Mouse (Mus musculus) stomach, postnatal 0 days (tissue): ENCODE measurements around the gene 9930022D16Rik. TPM values are rescaled to one million over a fixed set of nuclear protein-coding genes. Genes with fewer than 3 reads are reported as not detected.

Experiments used
- ATAC-seq: fragments of 200-750 bp; cut with Nextera tagmentation; 2 replicates; pipeline ENCODE4 v1.8.0; 2017; ENCODE audit not compliant: low FRiP score, low TSS enrichment
- DNase-seq: peaks from one replicate; pipeline ENCODE4 v3.0.0-alpha.2; 2016; ENCODE audit warnings: low spot score
- H3K27ac ChIP-seq: fragments of 300-500 bp; sonication (generic); replicated peaks from 2 replicates; pipeline ENCODE4 v1.5.1; 2014; ENCODE audit warnings: mild to moderate bottlenecking, control low read depth
- H3K27me3 ChIP-seq: fragments of 300-500 bp; sonication (generic); 2 replicates; pipeline ENCODE4 v1.6.1; 2014; ENCODE audit warnings: low read length; ENCODE audit not compliant: control insufficient read depth, insufficient read depth
- H3K36me3 ChIP-seq: fragments of 300-500 bp; sonication (generic); 2 replicates; pipeline ENCODE4 v1.6.1; 2014; ENCODE audit warnings: low read length, mixed read lengths; ENCODE audit not compliant: control insufficient read depth, insufficient read depth
- H3K4me1 ChIP-seq: fragments of 300-500 bp; sonication (generic); replicated peaks from 2 replicates; pipeline ENCODE4 v1.6.1; 2014; ENCODE audit warnings: antibody characterized with exemption; ENCODE audit not compliant: control insufficient read depth, insufficient read depth
- H3K4me2 ChIP-seq: fragments of 300-500 bp; sonication (generic); replicated peaks from 2 replicates; pipeline ENCODE4 v1.6.1; 2014; ENCODE audit warnings: low read depth, mild to moderate bottlenecking, control low read depth, moderate library complexity
- H3K4me3 ChIP-seq: fragments of 300-500 bp; sonication (generic); 2 replicates; pipeline ENCODE4 v1.5.1; 2014; ENCODE audit warnings: low read depth, low read length, control low read depth
- H3K9ac ChIP-seq: fragments of 300-500 bp; sonication (generic); 2 replicates; pipeline ENCODE4 v1.6.1; 2014; ENCODE audit warnings: mild to moderate bottlenecking, low read length, control low read depth, mixed read lengths
- H3K9me3 ChIP-seq: fragments of 300-500 bp; sonication (generic); 2 replicates; pipeline ENCODE4 v1.6.1; 2016; ENCODE audit warnings: low read length; ENCODE audit not compliant: control insufficient read depth
- CTCF ChIP-seq: IDR thresholded peaks from 2 replicates; pipeline ENCODE4 v1.5.1; 2016; ENCODE audit warnings: antibody characterized with exemption, low read depth, mild to moderate bottlenecking, moderate library complexity
- EP300 ChIP-seq: optimal IDR thresholded peaks from 2 replicates; pipeline ENCODE3; 2016; ENCODE audit warnings: antibody characterized with exemption
- WGBS: fragments of 180-500 bp; shearing (Covaris S2); extraction: QIAGEN DNeasy Blood & Tissue Kit; methylation state at CpG from one replicate; pipeline ENCODE4 v1.1.7; 2014; 5-methylcytosine and 5-hydroxymethylcytosine counted together
- polyA plus RNA-seq: library from polyadenylated mRNA; unstranded; fragments of >200 nt; fragmentation: Nextera tagmentation; extraction: Ambion mirVana; gene quantifications from 2 replicates; pipeline ENCODE4 v1.2.1, GENCODE M21; 2015

The 9930022D16Rik gene
- polyA plus RNA-seq, 1 experiment from 2014 or later = not detected

GRCm38 (mm10) chr11:109425392-109426271 lies 11.9 kb downstream of the 9930022D16Rik start, which contains the start of gene Amz2:
Gene Amz2, plus strand, starts transcription at chr11:109425946.
- Histone ChIP-seq H3K36me3 (0 out of 2 replicates have a peak, but pooled peaks cover 4% of the 10 kb centered on the region), H3K27ac (peak within 1 kb of the TSS; percentile 88), H3K9me3 (no peaks in the 10 kb centered on the region; the same call in 1 of the 2 replicates), H3K9ac (peak within 1 kb of the TSS; percentile 69), H3K4me3 (peak within 1 kb of the TSS; percentile 63), H3K27me3 (no peaks in the 10 kb centered on the region), H3K4me2 (peak within 1 kb of the TSS; percentile 64), H3K4me1 (no peaks in the 10 kb centered on the region; the same call in 1 of the 2 replicates)
- WGBS = under 1% methylated on average over 62 of the region's 65 CpGs
- peak; percentile 100 for DNase-seq
- TF ChIP-seq CTCF (peak; percentile 90), EP300 (no peak)
- ATAC-seq = peak; percentile 96

- no peak for ATAC-seq
These were observed 12.5 kb downstream of the 9930022D16Rik start for GRCm38 (mm10) chr11:109426272-109426586.

GRCm38 (mm10) chr11:109427353-109427752 lies 13.6 kb downstream of the 9930022D16Rik start:
- Histone ChIP-seq H3K27me3 (no peaks in the 10 kb centered on the region), H3K4me2 (no peak overlapping the region), H3K4me1 (no peaks in the 10 kb centered on the region; the same call in 1 of the 2 replicates), H3K27ac (no peak overlapping the region), H3K36me3 (0 out of 2 replicates have a peak, but pooled peaks cover 4% of the 10 kb centered on the region), H3K9me3 (no peaks in the 10 kb centered on the region), H3K9ac (no peak overlapping the region), H3K4me3 (no peak overlapping the region)
- TF ChIP-seq CTCF (no peak), EP300 (no peak)
- no peak for DNase-seq
- no peak for ATAC-seq
- 95% methylated on average over 5 of the region's 5 CpGs for WGBS

More at GRCm38 (mm10) chr11:109426272-109426586, 12.5 kb downstream of the 9930022D16Rik start:
- Histone ChIP-seq H3K9me3 (no peaks in the 10 kb centered on the region; the same call in 1 of the 2 replicates), H3K4me3 (peak overlapping the region; percentile 63), H3K4me1 (no peaks in the 10 kb centered on the region; the same call in 1 of the 2 replicates), H3K9ac (peak overlapping the region; percentile 69), H3K27me3 (no peaks in the 10 kb centered on the region), H3K27ac (peak overlapping the region; percentile 88), H3K36me3 (0 out of 2 replicates have a peak, but pooled peaks cover 4% of the 10 kb centered on the region), H3K4me2 (peak overlapping the region; percentile 64)
- DNase-seq = no peak
- TF ChIP-seq CTCF (no peak), EP300 (no peak)
- WGBS = 0% methylated on average over 11 of the region's 11 CpGs

DNA sequence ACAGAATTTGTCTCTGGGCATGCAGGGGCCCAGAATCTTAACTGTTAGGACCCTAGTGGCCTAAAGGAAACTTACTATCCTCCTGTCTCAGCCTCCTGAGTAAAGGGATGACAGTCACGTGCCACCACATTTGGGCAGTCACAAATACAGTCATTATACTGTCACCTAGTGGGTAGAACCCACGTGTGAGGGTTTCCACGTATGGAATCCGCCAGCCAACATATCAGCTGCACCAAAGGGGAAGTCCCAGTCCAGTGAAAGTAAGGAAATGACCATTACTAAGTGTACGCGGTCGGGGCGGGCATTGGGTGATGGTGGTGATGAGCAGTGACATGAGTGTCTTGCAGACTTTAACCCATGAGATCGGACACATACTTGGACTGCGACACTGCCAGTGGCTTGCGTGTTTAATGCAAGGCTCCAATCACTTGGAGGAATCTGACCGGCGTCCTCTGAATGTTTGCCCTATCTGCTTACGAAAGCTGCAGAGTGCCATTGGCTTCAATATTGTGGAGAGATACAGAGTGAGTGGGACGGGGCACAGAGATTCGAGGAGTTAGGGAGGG lies 20.6 kb downstream of the 9930022D16Rik start:
- H3K9me3 ChIP-seq = no peaks in the 10 kb centered on the region
- WGBS = 88% methylated on average over 16 of the region's 16 CpGs
- H3K4me3 ChIP-seq = no peak overlapping the region
- H3K4me1 ChIP-seq = no peaks in the 10 kb centered on the region
- H3K27me3 ChIP-seq = no peaks in the 10 kb centered on the region
- no peak overlapping the region for H3K4me2 ChIP-seq
- no peak overlapping the region for H3K9ac ChIP-seq
- ATAC-seq = no peak
- TF ChIP-seq CTCF = no peak
- no peak for TF ChIP-seq EP300
- no peak for DNase-seq
- H3K27ac ChIP-seq = no peak overlapping the region
- peaks cover 8% of the 10 kb centered on the region; the same call in 1 of the 2 replicates for H3K36me3 ChIP-seq

DNA sequence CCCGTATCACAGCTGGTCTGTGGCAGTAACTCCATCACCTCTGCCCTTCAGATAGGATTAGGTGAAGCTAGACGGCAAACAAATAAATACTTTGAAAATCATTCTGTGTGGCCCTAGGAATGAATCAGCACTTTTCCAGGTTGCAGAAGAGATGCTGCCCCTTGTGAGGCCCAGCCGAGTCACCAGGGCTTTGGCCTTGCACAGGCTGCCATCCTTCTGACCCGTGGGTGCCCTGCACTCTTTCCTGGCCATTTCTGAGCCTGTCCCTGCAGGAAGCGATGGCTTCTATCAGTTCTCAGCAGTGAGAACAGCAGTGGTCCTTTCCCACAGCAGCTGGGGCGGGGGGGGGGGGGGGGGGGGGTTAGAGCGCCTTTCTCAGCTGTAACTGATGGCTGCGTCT lies 23.2 kb downstream of the 9930022D16Rik start:
- no peak overlapping the region for H3K4me3 ChIP-seq
- H3K4me1 ChIP-seq = no peaks in the 10 kb centered on the region
- DNase-seq (no peak), ATAC-seq (no peak)
- H3K27ac ChIP-seq = no peak overlapping the region
- no peak overlapping the region for H3K4me2 ChIP-seq
- H3K36me3 ChIP-seq = peaks cover 5% of the 10 kb centered on the region; the same call in 1 of the 2 replicates
- no peak for TF ChIP-seq CTCF
- no peak for TF ChIP-seq EP300
- WGBS = 56% methylated on average over 7 of the region's 8 CpGs
- no peaks in the 10 kb centered on the region for H3K27me3 ChIP-seq
- H3K9ac ChIP-seq = no peak overlapping the region
- H3K9me3 ChIP-seq = no peaks in the 10 kb centered on the region
